Mouse (Mus musculus) liver, embryonic 16.5 days (tissue): Measurements from ENCODE around the gene Zfp706. TPM values are rescaled to one million over a fixed set of nuclear protein-coding genes. Genes with fewer than 3 reads are reported as not detected.

ENCODE experiments used
- ATAC-seq: fragments of 200-750 bp; cut with Nextera tagmentation; 2 replicates; pipeline ENCODE4 v1.8.0; 2017; ENCODE audit warnings: low read depth, mild to moderate bottlenecking, moderate number of reproducible peaks, moderate library complexity
- H3K27ac ChIP-seq: fragments of 300-500 bp; sonication (generic); 2 replicates; pipeline ENCODE4 v1.5.1; 2014; ENCODE audit warnings: mild to moderate bottlenecking, low read length
- H3K27me3 ChIP-seq: fragments of 300-500 bp; sonication (generic); 2 replicates; pipeline ENCODE4 v1.6.1; 2014; ENCODE audit warnings: low read depth, low read length, mixed read lengths; ENCODE audit not compliant: control insufficient read depth, insufficient read depth
- H3K36me3 ChIP-seq: fragments of 300-500 bp; sonication (generic); 2 replicates; pipeline ENCODE4 v1.6.1; 2014; ENCODE audit warnings: mild to moderate bottlenecking; ENCODE audit not compliant: control insufficient read depth, insufficient read depth
- H3K4me1 ChIP-seq: fragments of 300-500 bp; sonication (generic); 2 replicates; pipeline ENCODE4 v1.6.1; 2014; ENCODE audit warnings: low read depth, low read length, mixed read lengths; ENCODE audit not compliant: control insufficient read depth
- H3K4me2 ChIP-seq: fragments of 300-500 bp; sonication (generic); 2 replicates; pipeline ENCODE4 v1.6.1; 2014; ENCODE audit warnings: low read depth, low read length, mixed read lengths
- H3K4me3 ChIP-seq: fragments of 300-500 bp; sonication (generic); 2 replicates; pipeline ENCODE4 v1.5.1; 2014; ENCODE audit warnings: low read depth, mild to moderate bottlenecking, low read length
- H3K9ac ChIP-seq: fragments of 300-500 bp; sonication (generic); 2 replicates; pipeline ENCODE4 v1.6.1; 2014; ENCODE audit warnings: low read depth, low read length
- H3K9me3 ChIP-seq: fragments of 300-500 bp; sonication (generic); replicated peaks from 2 replicates; pipeline ENCODE4 v1.6.1; 2016; ENCODE audit warnings: low read length; ENCODE audit not compliant: control insufficient read depth
- WGBS: fragments of 180-500 bp; shearing (Covaris S2); extraction: QIAGEN DNeasy Blood & Tissue Kit; methylation state at CpG from one replicate; pipeline ENCODE4 v1.1.7; 2014; ENCODE audit not compliant: insufficient replicate concordance; 5-methylcytosine and 5-hydroxymethylcytosine counted together
- polyA plus RNA-seq: library from polyadenylated mRNA; unstranded; fragments of >200 nt; fragmentation: Nextera tagmentation; extraction: Ambion mirVana; gene quantifications from 2 replicates; pipeline ENCODE4 v1.2.1, GENCODE M21; 2015

Gene Zfp706
- polyA plus RNA-seq, 1 experiment from 2014 or later = 151 TPM

DNA sequence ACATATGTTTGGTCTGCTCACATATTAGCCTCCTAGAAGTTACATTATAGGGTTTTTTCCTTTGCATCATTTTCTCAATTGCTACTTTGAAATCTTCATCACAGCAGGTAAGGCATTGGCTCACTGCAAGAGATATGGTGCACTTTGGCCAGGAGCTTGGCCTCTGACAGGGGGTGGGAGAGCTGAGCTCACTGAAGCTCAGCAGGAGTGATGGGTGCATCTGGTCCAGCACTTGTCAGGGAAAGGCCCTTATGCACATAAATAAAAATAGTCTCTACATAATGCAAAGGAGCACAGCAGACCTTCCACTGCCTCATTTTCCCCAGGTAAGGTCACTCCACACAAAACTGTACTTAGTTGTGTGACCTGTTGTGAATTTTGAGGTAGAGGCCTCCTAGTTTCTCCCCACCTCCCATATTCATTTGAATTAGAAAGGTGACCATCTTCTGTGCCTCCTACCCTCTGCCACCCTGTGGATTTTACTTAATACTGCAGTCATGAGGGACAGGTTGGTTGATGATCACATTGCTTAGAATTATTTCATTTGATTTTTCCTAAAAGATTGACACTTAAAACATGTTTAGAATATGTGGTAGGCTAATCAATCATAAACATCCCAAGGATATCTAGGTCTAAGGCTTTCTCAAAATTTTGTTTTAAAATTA is 13.1 kb upstream of the Zfp706 start:
- Histone ChIP-seq H3K27me3 (no peaks in the 10 kb centered on the region), H3K4me1 (no peaks in the 10 kb centered on the region), H3K27ac (no peak overlapping the region), H3K4me3 (no peak overlapping the region), H3K4me2 (no peak overlapping the region), H3K9me3 (no peaks in the 10 kb centered on the region), H3K9ac (no peak overlapping the region), H3K36me3 (no peaks in the 10 kb centered on the region)
- no peak for ATAC-seq

DNA sequence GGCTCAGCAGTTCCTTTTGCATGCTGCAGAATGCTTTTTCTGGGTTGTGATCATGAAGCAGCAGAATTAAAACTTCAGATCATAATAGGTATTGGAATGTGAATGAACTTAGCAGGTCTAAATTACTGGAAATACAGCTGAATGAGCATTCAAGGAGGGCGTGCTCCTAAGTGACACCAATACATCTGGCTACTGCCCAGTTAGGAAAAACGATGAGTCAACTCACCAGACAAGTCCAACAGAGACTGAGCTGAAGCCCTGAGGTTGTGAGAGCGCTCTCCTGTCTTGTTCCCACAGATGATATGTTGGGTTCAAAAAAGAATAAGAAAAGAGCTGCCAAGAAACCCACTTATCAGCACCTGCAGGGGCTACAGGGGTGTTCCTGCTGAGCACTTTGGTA is 11.9 kb upstream of the Zfp706 start:
- H3K4me1 ChIP-seq = no peaks in the 10 kb centered on the region
- no peak for ATAC-seq
- H3K9ac ChIP-seq = no peak overlapping the region
- H3K27me3 ChIP-seq = no peaks in the 10 kb centered on the region
- H3K27ac ChIP-seq = no peak overlapping the region
- no peak overlapping the region for H3K4me3 ChIP-seq
- H3K9me3 ChIP-seq = no peaks in the 10 kb centered on the region
- no peak overlapping the region for H3K4me2 ChIP-seq
- no peaks in the 10 kb centered on the region for H3K36me3 ChIP-seq
- WGBS = 48% methylated on average over 3 of the region's 3 CpGs

DNA sequence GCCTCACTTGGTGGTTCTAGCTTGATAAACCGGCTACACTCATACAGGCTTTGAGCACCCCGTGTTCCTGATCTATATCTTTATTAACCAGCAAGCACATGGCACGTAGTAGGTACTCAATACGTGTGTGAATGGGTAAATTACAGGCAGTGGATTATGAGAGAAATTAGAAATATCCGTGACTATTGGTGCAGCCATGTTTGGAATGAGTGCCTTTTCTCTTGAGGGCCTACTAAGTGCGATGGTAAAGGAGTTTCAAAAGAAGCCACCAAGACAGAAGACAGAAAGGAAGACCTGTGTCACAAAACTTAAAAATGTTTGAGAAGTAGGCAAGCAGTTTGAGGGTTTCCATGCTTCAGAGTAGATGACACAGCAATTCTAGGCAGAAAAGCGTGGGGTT is 4.3 kb upstream of the Zfp706 start:
- Histone ChIP-seq H3K9me3 (no peaks in the 10 kb centered on the region), H3K4me3 (no peak overlapping the region), H3K36me3 (no peaks in the 10 kb centered on the region), H3K4me1 (peaks cover 5% of the 10 kb centered on the region), H3K4me2 (no peak overlapping the region), H3K27ac (no peak overlapping the region), H3K27me3 (no peaks in the 10 kb centered on the region), H3K9ac (no peak overlapping the region)
- no peak for ATAC-seq
- WGBS = 57% methylated on average over 7 of the region's 7 CpGs

DNA sequence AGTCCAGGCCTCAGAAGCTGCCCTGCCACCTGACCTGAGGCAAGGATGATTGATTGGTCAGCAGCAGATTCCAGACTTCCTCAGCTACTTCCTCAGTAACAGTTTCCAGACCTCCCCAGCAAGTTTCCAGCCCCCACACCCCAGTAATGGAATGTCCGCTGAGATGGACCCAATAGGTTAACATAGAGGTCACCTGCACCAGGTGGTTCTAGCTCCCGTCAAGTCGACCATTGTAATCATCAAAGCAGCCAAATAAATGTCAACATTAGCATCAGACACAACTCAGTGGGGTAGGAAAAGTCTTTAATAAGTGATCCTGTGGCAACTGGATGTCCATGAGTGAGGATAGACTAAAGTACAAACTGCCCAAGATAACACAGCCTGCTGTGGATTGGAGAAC is 3.7 kb upstream of the Zfp706 start:
- Histone ChIP-seq H3K4me1 (peaks cover 5% of the 10 kb centered on the region), H3K27me3 (no peaks in the 10 kb centered on the region), H3K36me3 (no peaks in the 10 kb centered on the region), H3K9me3 (no peaks in the 10 kb centered on the region), H3K9ac (no peak overlapping the region), H3K27ac (no peak overlapping the region), H3K4me2 (no peak overlapping the region), H3K4me3 (no peak overlapping the region)
- no peak for ATAC-seq
- 65% methylated on average over 3 of the region's 3 CpGs for WGBS

DNA sequence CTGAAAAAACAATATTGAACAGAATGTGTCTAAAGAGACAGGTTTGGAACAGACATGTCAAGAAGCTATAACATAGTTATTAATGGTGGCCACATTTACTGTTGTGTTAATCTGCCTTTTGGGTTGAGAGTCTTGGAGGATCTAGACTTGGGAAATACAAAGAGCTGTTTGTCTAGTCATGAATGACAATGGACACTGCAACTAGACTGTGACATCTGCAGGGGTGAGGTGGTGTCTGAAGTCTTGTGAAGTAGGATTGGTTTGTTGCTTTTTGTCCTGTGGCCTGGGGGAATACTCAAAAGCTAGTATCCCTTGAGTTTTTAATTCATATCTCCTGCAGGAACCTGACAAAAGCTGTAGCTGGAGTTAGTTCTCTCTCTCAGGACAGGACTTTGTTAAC is 973 bp upstream of the Zfp706 start:
- no peak overlapping the region for H3K4me3 ChIP-seq
- H3K36me3 ChIP-seq = no peaks in the 10 kb centered on the region
- H3K27ac ChIP-seq = no peak overlapping the region
- H3K27me3 ChIP-seq = no peaks in the 10 kb centered on the region
- H3K9ac ChIP-seq = no peak overlapping the region
- peaks cover 18% of the 10 kb centered on the region for H3K4me1 ChIP-seq
- ATAC-seq = no peak
- H3K4me2 ChIP-seq = no peak overlapping the region
- no peaks in the 10 kb centered on the region for H3K9me3 ChIP-seq

DNA sequence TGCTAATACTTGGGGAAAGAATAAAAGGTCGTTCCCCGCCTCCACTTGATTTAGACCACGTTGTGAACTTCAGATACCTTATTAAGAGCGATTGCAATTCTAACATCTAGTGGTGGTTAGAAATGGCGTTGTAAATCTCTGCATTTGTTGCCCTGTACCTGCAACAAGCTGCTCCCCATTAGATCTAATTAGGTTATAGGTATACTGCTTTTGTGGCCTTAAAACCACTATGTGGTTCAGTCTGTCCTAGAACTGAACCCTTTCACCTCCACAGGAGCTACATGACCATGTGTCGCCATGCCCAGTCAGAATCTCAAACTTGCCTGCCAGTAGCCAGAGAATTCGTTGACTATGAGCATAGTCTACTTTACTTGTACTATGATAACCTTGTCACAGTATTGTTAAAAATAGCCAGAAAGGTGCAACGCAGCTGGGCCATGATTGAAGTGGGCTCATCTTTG is 416 bp upstream of the Zfp706 start:
- no peaks in the 10 kb centered on the region for H3K36me3 ChIP-seq

DNA sequence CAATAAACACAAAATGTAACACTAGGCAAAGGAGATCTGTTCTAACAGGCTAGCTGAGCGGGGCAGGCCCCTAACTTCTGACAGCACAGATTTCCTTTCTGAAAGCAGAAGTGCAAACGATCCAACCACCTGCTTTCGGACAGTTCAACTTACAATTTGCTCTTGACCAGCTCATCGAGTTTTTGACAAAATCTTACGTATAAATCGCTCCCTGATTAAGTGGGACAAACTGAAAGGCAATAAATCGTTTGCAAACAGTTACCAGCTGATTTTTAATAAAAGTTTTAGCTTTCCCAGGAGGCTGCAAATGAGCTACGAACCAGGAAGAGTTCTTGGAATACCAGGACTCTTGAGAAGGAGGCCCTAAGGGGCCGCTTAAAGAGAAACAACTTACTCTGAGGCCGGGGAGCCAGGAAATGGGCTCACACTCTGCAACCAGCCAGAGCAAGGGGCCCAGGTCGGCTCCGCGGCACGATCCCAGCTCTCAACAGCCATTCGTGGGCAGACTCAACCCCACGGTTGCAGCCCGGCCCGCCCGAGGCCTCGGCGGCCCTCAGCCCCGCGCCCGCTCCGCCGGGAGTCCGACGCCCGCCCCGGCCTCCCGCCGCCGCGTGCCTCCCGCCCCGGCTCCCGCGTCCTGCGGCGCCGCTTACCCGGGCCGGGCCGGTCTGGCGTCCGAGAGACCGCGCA is 953 bp downstream of the Zfp706 start:
- peak overlapping the region; percentile 96 for H3K9ac ChIP-seq
- no peaks in the 10 kb centered on the region for H3K9me3 ChIP-seq
- H3K4me3 ChIP-seq = peak overlapping the region; percentile 94
- peaks cover 5% of the 10 kb centered on the region for H3K36me3 ChIP-seq
- peak; percentile 48 for ATAC-seq
- no peaks in the 10 kb centered on the region for H3K27me3 ChIP-seq
- peak overlapping the region; percentile 71 for H3K4me2 ChIP-seq
- 1% methylated on average over 48 of the region's 48 CpGs for WGBS
- peak overlapping the region; percentile 91 for H3K27ac ChIP-seq
- H3K4me1 ChIP-seq = peaks cover 18% of the 10 kb centered on the region

More for the DNA sequence above, 416 bp upstream of the Zfp706 start:
- peaks cover 18% of the 10 kb centered on the region for H3K4me1 ChIP-seq
- no peaks in the 10 kb centered on the region for H3K9me3 ChIP-seq
- peak overlapping the region; percentile 95 for H3K27ac ChIP-seq
- H3K27me3 ChIP-seq = no peaks in the 10 kb centered on the region
- peak overlapping the region; percentile 94 for H3K4me3 ChIP-seq
- peak overlapping the region; percentile 85 for H3K4me2 ChIP-seq
- ATAC-seq = no peak
- 29% methylated on average over 8 of the region's 8 CpGs for WGBS
- peak overlapping the region; percentile 98 for H3K9ac ChIP-seq

DNA sequence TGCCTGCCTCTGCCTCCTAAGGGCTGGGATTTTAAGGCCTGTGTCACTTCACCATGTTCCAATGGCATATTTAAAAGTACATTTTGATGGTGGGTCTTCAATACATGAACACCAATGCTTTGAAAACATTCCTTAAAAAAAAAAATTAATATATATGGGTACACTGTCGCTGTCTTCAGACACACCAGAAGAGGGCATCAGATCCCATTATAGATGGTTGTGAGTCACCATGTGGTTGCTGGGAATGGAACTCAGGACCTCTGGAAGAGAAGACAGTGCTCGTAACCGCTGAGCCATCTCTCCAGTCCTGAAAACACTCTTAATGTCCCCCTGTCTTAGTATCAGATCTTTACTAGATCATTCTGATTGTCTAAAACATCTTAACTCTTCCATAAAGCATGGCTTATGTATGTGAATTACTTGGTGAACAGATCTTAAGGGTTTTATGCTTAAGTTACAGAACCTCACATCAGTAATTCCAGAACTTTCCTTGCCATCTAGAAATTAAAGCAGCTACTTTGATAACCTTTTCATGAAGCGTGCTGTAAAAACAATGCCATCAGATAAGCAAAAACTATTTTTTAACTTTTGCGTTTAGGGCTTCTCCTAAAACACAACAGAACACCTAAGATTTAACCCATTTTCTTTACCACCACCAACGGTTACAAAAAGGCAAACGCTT is 1.6 kb downstream of the Zfp706 start:
- 24% methylated on average over 7 of the region's 7 CpGs for WGBS
- no peak for ATAC-seq
- peaks cover 5% of the 10 kb centered on the region for H3K36me3 ChIP-seq
- no peaks in the 10 kb centered on the region for H3K9me3 ChIP-seq
- H3K27me3 ChIP-seq = no peaks in the 10 kb centered on the region
- peak overlapping the region; percentile 96 for H3K9ac ChIP-seq
- peaks cover 18% of the 10 kb centered on the region for H3K4me1 ChIP-seq
- peak overlapping the region; percentile 91 for H3K27ac ChIP-seq
- H3K4me2 ChIP-seq = peak overlapping the region; percentile 71
- H3K4me3 ChIP-seq = peak overlapping the region; percentile 94

DNA sequence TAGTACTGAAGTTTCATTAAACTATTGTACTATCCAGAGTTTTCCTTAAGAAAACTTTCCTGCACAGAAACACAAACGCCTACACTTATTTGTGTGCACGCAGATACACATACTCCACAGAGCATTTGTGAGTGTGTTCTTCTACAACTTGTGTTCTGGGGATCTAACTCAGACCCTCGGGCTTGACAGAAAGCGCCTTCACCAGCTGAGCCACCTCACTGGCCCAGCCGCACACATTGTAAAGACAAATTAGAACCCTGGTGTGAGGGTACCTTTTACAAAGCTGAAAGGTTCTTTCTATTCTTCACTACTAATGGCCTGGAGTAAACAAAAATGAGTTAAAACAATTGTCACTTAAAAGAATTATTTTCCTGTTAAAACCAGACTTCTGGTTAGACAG is 2.7 kb downstream of the Zfp706 start:
- Histone ChIP-seq H3K27ac (no peak overlapping the region), H3K36me3 (peaks cover 9% of the 10 kb centered on the region), H3K4me2 (peak overlapping the region; percentile 71; the same call in 1 of the 2 replicates), H3K9ac (no peak overlapping the region), H3K4me1 (peaks cover 18% of the 10 kb centered on the region), H3K27me3 (no peaks in the 10 kb centered on the region), H3K9me3 (no peaks in the 10 kb centered on the region), H3K4me3 (no peak overlapping the region)
- no peak for ATAC-seq
- WGBS = 72% methylated on average over 5 of the region's 5 CpGs
